Mouse (Mus musculus) spleen, postnatal 14 days (tissue): ENCODE results near the gene Olfr1164.

Experiments
- DNase-seq, 2 experiments: peaks; one replicate each; pipeline ENCODE4 v3.0.0; 2021 to 2022; ENCODE audit warnings: low spot score in 2 of 2

Olfr1164 gene

DNA sequence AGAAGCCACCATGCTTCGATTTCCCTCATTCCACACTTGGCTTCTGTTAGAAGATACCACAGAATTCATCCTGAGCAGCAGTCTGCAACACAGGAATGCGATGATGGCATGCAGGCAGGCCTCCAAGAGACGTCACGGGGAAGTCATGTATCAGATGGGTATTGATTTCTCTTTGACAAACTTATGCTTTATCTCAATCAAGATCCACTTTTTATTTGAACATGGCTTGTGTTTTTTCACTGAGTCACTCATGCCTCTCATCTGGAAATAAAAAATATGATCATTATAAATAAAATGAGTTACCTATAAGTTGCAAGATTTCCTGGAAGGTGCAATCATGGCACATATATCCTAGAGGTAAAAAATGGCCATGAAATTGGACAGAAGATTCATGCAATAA, at the start of gene Olfr1164:
TSS of gene Olfr1164 (minus strand) at position 101 of the 400 bp plus-strand sequence.
- DNase-seq = no peak

DNA sequence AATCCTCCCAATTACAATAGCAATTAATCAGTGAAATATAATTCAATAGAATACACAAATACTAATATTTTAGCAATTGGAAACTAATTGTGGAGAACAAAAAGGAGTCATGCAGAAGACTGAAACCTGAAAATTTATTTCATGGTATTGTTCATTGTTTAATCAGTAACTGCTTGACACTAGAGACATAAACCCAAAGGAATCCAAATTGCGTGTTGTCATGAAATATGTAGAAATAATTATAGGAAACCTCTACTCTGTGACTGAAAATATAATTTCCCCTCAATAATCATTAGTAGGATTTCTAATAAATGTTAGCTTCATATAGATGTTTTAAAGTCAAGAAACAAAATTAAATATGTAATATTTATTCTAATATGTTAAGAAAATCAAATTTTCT, 34.4 kb upstream of the Olfr1164 start, which contains the start of gene Olfr1166:
TSS of gene Olfr1166 (minus strand) at position 101 of the 400 bp plus-strand sequence.
- DNase-seq = no peak

DNA sequence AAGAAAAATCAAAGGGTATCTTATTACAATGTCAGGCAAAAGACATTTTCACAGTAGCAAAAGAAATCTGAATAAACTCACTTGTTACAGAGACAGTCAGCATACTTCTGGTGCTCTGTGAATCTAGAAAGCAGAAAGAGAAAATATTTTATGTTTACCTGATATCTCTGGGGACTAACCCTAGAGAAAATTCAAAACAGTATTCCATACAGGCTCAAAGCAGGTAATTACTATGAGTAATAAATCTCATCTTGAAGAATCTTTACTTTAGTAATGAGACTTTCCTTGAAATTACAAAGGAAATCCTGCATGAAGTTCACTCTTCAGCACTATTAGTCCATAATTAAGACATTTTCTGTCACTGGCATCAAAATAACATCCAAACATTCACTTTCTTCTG, 22.0 kb downstream of the Olfr1164 start, which contains the start of gene Olfr1163:
TSS of gene Olfr1163 (minus strand) at position 101 of the 400 bp plus-strand sequence.
- no peak for DNase-seq

DNA sequence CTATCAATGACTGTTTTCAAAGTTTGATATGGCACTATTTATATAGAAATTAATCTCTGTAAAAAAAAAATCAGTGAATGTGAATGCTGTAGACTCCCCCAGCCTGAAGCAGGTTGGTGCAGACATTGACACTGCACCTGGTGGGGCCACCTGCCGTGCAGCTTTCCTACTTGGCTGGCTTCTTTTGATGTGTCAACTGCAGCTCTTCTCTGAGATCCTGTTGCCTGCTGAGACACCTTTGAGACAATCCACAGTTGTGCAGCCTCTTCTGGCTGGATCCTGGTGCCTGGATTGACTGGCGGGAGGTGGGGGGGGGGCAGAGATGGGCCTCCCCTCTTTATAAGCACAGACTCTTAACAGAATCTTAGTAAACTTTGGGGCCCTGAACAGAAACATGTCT, 30.2 kb downstream of the Olfr1164 start:
- no peak for DNase-seq

DNA sequence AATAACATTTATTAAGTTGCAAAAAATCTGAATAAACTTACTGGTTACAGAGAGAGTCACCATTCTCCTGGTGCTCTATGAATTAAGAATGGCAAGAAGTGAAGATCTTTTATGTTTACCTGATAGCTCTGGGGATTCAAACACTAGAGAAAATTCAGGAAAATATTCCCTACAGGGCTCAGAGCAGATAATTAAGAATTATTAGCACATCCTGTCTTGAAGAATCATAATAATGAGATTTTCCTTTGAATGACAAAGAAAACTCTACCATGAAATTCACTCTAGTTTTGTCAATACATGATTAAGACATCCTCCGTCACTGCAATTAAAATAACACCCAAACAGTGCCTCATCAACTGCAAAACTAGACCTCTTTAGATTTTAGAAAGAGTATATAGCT, 42.7 kb downstream of the Olfr1164 start, which contains the start of gene Olfr1162:
TSS of gene Olfr1162 (minus strand) at position 101 of the 400 bp plus-strand sequence.
- no peak for DNase-seq
